Mouse (Mus musculus) subcutaneous adipose tissue, adult 2 months (tissue): ENCODE data around the gene Tada2b. TPM values are rescaled to one million over a fixed set of nuclear protein-coding genes. Genes with fewer than 3 reads are reported as not detected.

Experiments used
- polyA plus RNA-seq: library from polyadenylated mRNA; depleted of rRNA; stranded (reverse); fragments of >200 nt; gene quantifications from 2 replicates; pipeline ENCODE4 v1.2.3, GENCODE M21; 2012; ENCODE audit warnings: low replicate concordance; rRNA removed

Gene Tada2b
- 12.7 and 16.4 TPM in 2 replicates for polyA plus RNA-seq

DNA sequence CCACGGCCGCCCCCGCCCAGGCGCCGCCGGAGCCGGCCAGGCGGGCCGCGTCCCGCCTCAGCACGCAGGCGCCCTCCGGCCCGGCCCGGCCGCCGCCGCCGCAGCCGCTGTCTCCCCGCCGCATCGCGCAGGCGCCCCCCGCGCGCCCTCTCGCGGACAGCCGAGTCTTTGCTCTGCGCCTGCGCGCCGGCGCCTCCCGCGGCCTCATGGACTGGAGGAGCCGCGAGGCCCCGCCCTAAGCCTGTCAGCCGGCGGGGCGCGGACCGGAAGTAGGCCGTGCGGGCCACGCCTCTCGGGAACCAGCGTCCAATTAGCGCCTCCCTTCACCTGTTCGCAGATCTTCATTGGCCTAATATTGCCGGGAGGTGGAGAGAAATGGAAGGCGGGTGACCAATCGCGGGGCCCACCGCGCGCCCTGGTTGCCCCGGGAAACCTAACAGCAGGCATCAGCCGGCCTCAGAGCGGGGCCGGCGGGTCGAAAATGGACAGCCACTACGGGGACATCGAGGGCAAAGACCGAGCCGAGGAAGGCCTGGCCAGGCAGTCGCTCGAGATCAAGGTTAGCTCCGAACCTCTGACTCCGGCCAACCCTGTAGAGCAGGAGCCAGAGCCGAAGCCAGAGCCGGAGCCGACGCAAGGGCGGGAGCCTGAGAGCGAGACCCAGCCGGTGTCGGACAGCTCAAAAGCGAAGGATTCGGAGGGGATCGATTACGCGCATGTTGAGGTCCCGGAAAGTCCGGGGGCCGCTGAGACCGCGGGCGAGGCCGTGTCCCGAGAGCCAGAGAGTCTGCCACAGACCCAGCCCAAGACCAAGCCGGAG lies at the start of gene Tada2b, which contains the start of gene Ccdc96:
Gene Tada2b, minus strand, starts transcription at position 115 of the 820 bp plus-strand sequence.
Gene Ccdc96, plus strand, starts transcription at position 418 of the 820 bp plus-strand sequence.

DNA sequence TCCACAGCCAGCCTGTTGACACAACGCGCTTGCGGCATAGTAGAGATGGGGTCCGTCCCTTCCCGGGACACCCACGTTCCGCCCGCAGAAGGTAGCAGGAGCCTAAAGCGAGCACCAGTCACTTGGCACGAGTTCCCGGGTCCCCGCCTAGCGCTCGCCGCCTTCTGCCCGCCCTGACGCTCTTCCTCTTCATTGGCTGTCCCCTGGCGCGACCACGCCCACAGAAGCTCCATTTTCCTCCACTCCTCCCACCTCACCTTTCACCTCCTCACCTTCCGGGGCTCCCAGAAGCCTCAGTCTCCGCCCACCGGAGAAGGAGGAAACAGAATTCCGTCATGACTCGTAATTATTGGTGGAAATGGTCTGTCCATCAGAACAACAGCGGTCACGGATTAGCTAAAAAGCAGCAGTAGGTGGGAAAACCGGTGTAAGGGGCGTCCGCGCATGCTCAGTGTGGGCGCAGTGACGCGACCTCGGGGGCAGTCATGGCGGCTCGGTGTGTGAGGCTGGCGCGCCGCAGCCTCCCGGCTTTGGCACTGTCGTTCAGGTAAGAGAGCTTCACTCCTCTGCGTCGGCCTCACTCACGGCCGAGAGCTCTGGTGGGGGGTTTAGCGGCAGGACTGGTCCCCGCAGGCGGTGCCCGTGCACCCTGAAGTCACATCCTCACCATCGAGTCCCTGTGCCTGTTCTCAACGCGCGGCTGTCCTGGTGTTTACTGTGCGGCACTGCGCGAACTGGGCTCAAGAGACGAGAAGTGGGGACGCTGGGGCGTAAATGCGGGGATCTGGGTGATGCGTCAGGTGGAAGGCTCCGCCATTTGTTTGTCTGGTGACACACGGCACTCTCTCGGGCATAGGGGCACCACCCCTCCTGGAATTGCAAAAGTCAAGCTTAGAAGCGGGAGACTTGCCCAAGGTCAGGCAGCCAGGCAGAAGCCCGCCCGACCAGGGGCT lies 19.1 kb downstream of the Tada2b start, which contains the start of gene Grpel1:
Gene Grpel1, plus strand, starts transcription at position 290 of the 953 bp plus-strand sequence.

Other genes with a start within 250 kb of the Tada2b start
- gene Sorcs2, start 86.1 kb downstream of the Tada2b start, polyA plus RNA-seq, result 4.9 and 37.2 TPM in 2 replicates
- 20.2 and 31.3 TPM in 2 replicates for gene Grpel1, start 19.3 kb downstream of the Tada2b start, polyA plus RNA-seq
- 0.08 and 0.11 TPM in 2 replicates for gene Ccdc96, start 303 bp upstream of the Tada2b start, polyA plus RNA-seq
- gene Tbc1d14, start 109.0 kb upstream of the Tada2b start, polyA plus RNA-seq, result 20.4 and 35.3 TPM in 2 replicates
- 38.4 and 57.8 TPM in 2 replicates for gene D5Ertd579e, start 211.7 kb upstream of the Tada2b start, polyA plus RNA-seq